Mouse (Mus musculus) stomach, embryonic 15.5 days (tissue): Measurements from ENCODE around the gene Gpr183. TPM values are rescaled to one million over a fixed set of nuclear protein-coding genes. Genes with fewer than 3 reads are reported as not detected.

Experiments used
- ATAC-seq: fragments of 200-750 bp; cut with Nextera tagmentation; 2 replicates; pipeline ENCODE4 v1.8.0; 2017; ENCODE audit warnings: low read depth, moderate number of reproducible peaks, moderate TSS enrichment; ENCODE audit not compliant: insufficient read depth, low FRiP score
- H3K27ac ChIP-seq: fragments of 300-500 bp; sonication (generic); 2 replicates; pipeline ENCODE4 v1.5.1; 2015; ENCODE audit warnings: mild to moderate bottlenecking, inconsistent platforms
- H3K27me3 ChIP-seq: fragments of 300-500 bp; sonication (generic); replicated peaks from 2 replicates; pipeline ENCODE4 v1.6.1; 2015; ENCODE audit warnings: inconsistent platforms
- H3K36me3 ChIP-seq: fragments of 300-500 bp; sonication (generic); 2 replicates; pipeline ENCODE4 v1.6.1; 2015; ENCODE audit warnings: inconsistent platforms
- H3K4me1 ChIP-seq: fragments of 300-500 bp; sonication (generic); 2 replicates; pipeline ENCODE4 v1.6.1; 2015; ENCODE audit warnings: inconsistent platforms
- H3K4me2 ChIP-seq: fragments of 300-500 bp; sonication (generic); 2 replicates; pipeline ENCODE4 v1.6.1; 2015; ENCODE audit warnings: mild to moderate bottlenecking, inconsistent platforms
- H3K4me3 ChIP-seq: fragments of 300-500 bp; sonication (generic); replicated peaks from 2 replicates; pipeline ENCODE4 v1.5.1; 2015; ENCODE audit warnings: inconsistent platforms
- H3K9ac ChIP-seq: fragments of 300-500 bp; sonication (generic); 2 replicates; pipeline ENCODE4 v1.6.1; 2015; ENCODE audit warnings: inconsistent platforms
- H3K9me3 ChIP-seq: fragments of 300-500 bp; sonication (generic); 2 replicates; pipeline ENCODE4 v1.6.1; 2016; ENCODE audit warnings: inconsistent platforms
- WGBS: fragments of 180-500 bp; shearing (Covaris S2); methylation state at CpG from one replicate; pipeline ENCODE4 v1.1.7; 2015; 5-methylcytosine and 5-hydroxymethylcytosine counted together
- polyA plus RNA-seq: library from polyadenylated mRNA; unstranded; fragments of >200 nt; fragmentation: Nextera tagmentation; extraction: Ambion mirVana; gene quantifications from 2 replicates; pipeline ENCODE4 v1.2.1, GENCODE M21; 2015

Gene Gpr183
- polyA plus RNA-seq, 1 experiment from 2014 or later, result 4.3 TPM

GRCm38 (mm10) chr14:121937601-121938255, 27.3 kb downstream of the Gpr183 start:
- no peak overlapping the region for H3K4me3 ChIP-seq
- H3K9me3 ChIP-seq, result no peaks in the 10 kb centered on the region
- no peak overlapping the region for H3K4me2 ChIP-seq

GRCm38 (mm10) chr14:121936856-121937255, 28.1 kb downstream of the Gpr183 start:
- no peak overlapping the region for H3K4me3 ChIP-seq
- ATAC-seq, result no peak
- no peaks in the 10 kb centered on the region for H3K9me3 ChIP-seq
- WGBS, result 70% methylated on average over 8 of the region's 8 CpGs
- no peak overlapping the region for H3K4me2 ChIP-seq
- H3K27ac ChIP-seq, result no peak overlapping the region
- H3K27me3 ChIP-seq, result no peaks in the 10 kb centered on the region
- 0 out of 2 replicates have a peak, but pooled peaks cover 3% of the 10 kb centered on the region for H3K36me3 ChIP-seq
- H3K9ac ChIP-seq, result no peak overlapping the region
- peaks cover under 1% of the 10 kb centered on the region; the same call in 1 of the 2 replicates for H3K4me1 ChIP-seq

More at GRCm38 (mm10) chr14:121937601-121938255, 27.3 kb downstream of the Gpr183 start:
- ATAC-seq, result no peak
- 0 out of 2 replicates have a peak, but pooled peaks cover 3% of the 10 kb centered on the region for H3K36me3 ChIP-seq
- 74% methylated on average over 11 of the region's 11 CpGs for WGBS
- H3K27ac ChIP-seq, result no peak overlapping the region
- H3K9ac ChIP-seq, result no peak overlapping the region
- H3K27me3 ChIP-seq, result no peaks in the 10 kb centered on the region
- H3K4me1 ChIP-seq, result no peaks in the 10 kb centered on the region

- Histone ChIP-seq H3K9ac (no peak overlapping the region), H3K4me1 (peaks cover 4% of the 10 kb centered on the region; the same call in 1 of the 2 replicates), H3K36me3 (0 out of 2 replicates have a peak, but pooled peaks cover 3% of the 10 kb centered on the region), H3K27me3 (no peaks in the 10 kb centered on the region), H3K4me2 (no peak overlapping the region), H3K9me3 (no peaks in the 10 kb centered on the region), H3K27ac (no peak overlapping the region), H3K4me3 (no peak overlapping the region)
- no peak for ATAC-seq
- 90% methylated on average over 4 of the region's 4 CpGs for WGBS
Observed at GRCm38 (mm10) chr14:121936356-121936755, 28.6 kb downstream of the Gpr183 start.

- no peaks in the 10 kb centered on the region for H3K27me3 ChIP-seq
- no peak overlapping the region for H3K4me3 ChIP-seq
- ATAC-seq, result no peak
- H3K4me2 ChIP-seq, result no peak overlapping the region
- no peaks in the 10 kb centered on the region for H3K9me3 ChIP-seq
- 0 out of 2 replicates have a peak, but pooled peaks cover 3% of the 10 kb centered on the region for H3K36me3 ChIP-seq
- H3K4me1 ChIP-seq, result peaks cover 4% of the 10 kb centered on the region; the same call in 1 of the 2 replicates
- no peak overlapping the region for H3K27ac ChIP-seq
- no peak overlapping the region for H3K9ac ChIP-seq
- WGBS, result 83% methylated on average over 5 of the region's 5 CpGs
Observed at GRCm38 (mm10) chr14:121934597-121934946, 30.4 kb downstream of the Gpr183 start.

- Histone ChIP-seq H3K4me2 (no peak overlapping the region), H3K36me3 (0 out of 2 replicates have a peak, but pooled peaks cover 3% of the 10 kb centered on the region), H3K4me3 (no peak overlapping the region), H3K9ac (no peak overlapping the region), H3K4me1 (peaks cover 4% of the 10 kb centered on the region; the same call in 1 of the 2 replicates), H3K27me3 (no peaks in the 10 kb centered on the region), H3K9me3 (no peaks in the 10 kb centered on the region), H3K27ac (no peak overlapping the region)
- ATAC-seq, result no peak
- WGBS, result 84% methylated on average over 7 of the region's 7 CpGs
Observed at GRCm38 (mm10) chr14:121933906-121934596, 30.9 kb downstream of the Gpr183 start.

GRCm38 (mm10) chr14:121932180-121932579, 32.8 kb downstream of the Gpr183 start:
- WGBS, result 81% methylated on average over 4 of the region's 4 CpGs
- H3K9me3 ChIP-seq, result no peaks in the 10 kb centered on the region
- no peak overlapping the region for H3K4me2 ChIP-seq
- no peak overlapping the region for H3K4me3 ChIP-seq
- 0 out of 2 replicates have a peak, but pooled peaks cover 3% of the 10 kb centered on the region for H3K36me3 ChIP-seq
- peaks cover 4% of the 10 kb centered on the region; the same call in 1 of the 2 replicates for H3K4me1 ChIP-seq
- H3K9ac ChIP-seq, result no peak overlapping the region
- H3K27me3 ChIP-seq, result no peaks in the 10 kb centered on the region
- ATAC-seq, result no peak
- H3K27ac ChIP-seq, result no peak overlapping the region

- ATAC-seq, result no peak
- no peak overlapping the region for H3K4me2 ChIP-seq
- no peaks in the 10 kb centered on the region for H3K9me3 ChIP-seq
- WGBS, result 87% methylated on average over 3 of the region's 3 CpGs
- H3K4me3 ChIP-seq, result no peak overlapping the region
- H3K36me3 ChIP-seq, result 0 out of 2 replicates have a peak, but pooled peaks cover 3% of the 10 kb centered on the region
- no peak overlapping the region for H3K27ac ChIP-seq
- H3K4me1 ChIP-seq, result peaks cover 4% of the 10 kb centered on the region; the same call in 1 of the 2 replicates
- no peak overlapping the region for H3K9ac ChIP-seq
- H3K27me3 ChIP-seq, result no peaks in the 10 kb centered on the region
Observed at GRCm38 (mm10) chr14:121931594-121931993, 33.4 kb downstream of the Gpr183 start.

GRCm38 (mm10) chr14:121930731-121931383, 34.1 kb downstream of the Gpr183 start:
- Histone ChIP-seq H3K4me2 (no peak overlapping the region), H3K36me3 (0 out of 2 replicates have a peak, but pooled peaks cover 3% of the 10 kb centered on the region), H3K27ac (no peak overlapping the region), H3K4me3 (no peak overlapping the region), H3K9ac (no peak overlapping the region), H3K27me3 (no peaks in the 10 kb centered on the region), H3K4me1 (peaks cover 4% of the 10 kb centered on the region; the same call in 1 of the 2 replicates), H3K9me3 (no peaks in the 10 kb centered on the region)
- no peak for ATAC-seq
- 66% methylated on average over 7 of the region's 7 CpGs for WGBS

- Histone ChIP-seq H3K4me1 (peaks cover 4% of the 10 kb centered on the region; the same call in 1 of the 2 replicates), H3K4me3 (no peak overlapping the region), H3K27me3 (no peaks in the 10 kb centered on the region), H3K27ac (no peak overlapping the region), H3K9ac (no peak overlapping the region), H3K36me3 (0 out of 2 replicates have a peak, but pooled peaks cover under 1% of the 10 kb centered on the region), H3K4me2 (no peak overlapping the region), H3K9me3 (no peaks in the 10 kb centered on the region)
- 67% methylated on average over 12 of the region's 12 CpGs for WGBS
- 0 out of 2 replicates have a peak, but pooled peaks have one; percentile 36 for ATAC-seq
Observed at GRCm38 (mm10) chr14:121929243-121929951, 35.6 kb downstream of the Gpr183 start.

GRCm38 (mm10) chr14:121928375-121929137, 36.4 kb downstream of the Gpr183 start:
- H3K36me3 ChIP-seq, result no peaks in the 10 kb centered on the region
- H3K4me3 ChIP-seq, result no peak overlapping the region
- ATAC-seq, result no peak
- H3K9ac ChIP-seq, result no peak overlapping the region
- H3K27me3 ChIP-seq, result no peaks in the 10 kb centered on the region
- H3K4me2 ChIP-seq, result no peak overlapping the region
- H3K9me3 ChIP-seq, result no peaks in the 10 kb centered on the region
- 65% methylated on average over 8 of the region's 8 CpGs for WGBS
- peaks cover 4% of the 10 kb centered on the region; the same call in 1 of the 2 replicates for H3K4me1 ChIP-seq
- no peak overlapping the region for H3K27ac ChIP-seq

GRCm38 (mm10) chr14:121927451-121927850, 37.5 kb downstream of the Gpr183 start:
- Histone ChIP-seq H3K27ac (no peak overlapping the region), H3K4me2 (no peak overlapping the region), H3K9me3 (no peaks in the 10 kb centered on the region), H3K9ac (no peak overlapping the region), H3K4me1 (peaks cover 4% of the 10 kb centered on the region; the same call in 1 of the 2 replicates), H3K4me3 (no peak overlapping the region), H3K36me3 (no peaks in the 10 kb centered on the region), H3K27me3 (no peaks in the 10 kb centered on the region)
- no peak for ATAC-seq
- 89% methylated on average over 8 of the region's 8 CpGs for whole genome bisulfite sequencing
